Comparison of ENCODE assay signal across 9 mouse cellular contexts in genomic region chr11:3474480-3475115, GRCm38 (mm10). TPM values are rescaled to one million over a fixed set of nuclear protein-coding genes. Genes with fewer than 3 reads are reported as not detected.
DNase-seq lines count a peak whose midpoint lies in the region; ATAC-seq and TF ChIP-seq lines count a peak whose summit lies in the region.
"Had no signal": no experiment of that assay in that cellular context is flagged by ENCODE, and none has a peak within 500 bp of the region (broad histone marks: within the 10 kb centered on the region; RNA-seq: fewer than 3 reads in every experiment).

No protein-coding gene starts in this region.

- no peak overlapping the region for H3K9ac ChIP-seq in forebrain, postnatal 0 days
- H3K9ac ChIP-seq in forebrain, embryonic 12.5 days: no peak overlapping the region
- no peak overlapping the region for H3K9ac ChIP-seq in midbrain, embryonic 14.5 days (replicated peaks; ENCODE audit: low read length)
- H3K9ac ChIP-seq: midbrain, embryonic 15.5 days had no signal

- peak; percentile 49 for TF ChIP-seq CTCF in forebrain, postnatal 0 days (IDR thresholded peaks at IDR 0.05; ENCODE audit: low read depth)
- TF ChIP-seq CTCF in spleen, adult 2 months (IDR thresholded peaks at IDR 0.05; ENCODE audit: extremely low read depth, insufficient read depth, insufficient read length, insufficient replicate concordance): peak; percentile 27; the same call in 1 of the 2 replicates
- peak; percentile 38; the same call in 1 of the 2 replicates for TF ChIP-seq CTCF in brain, embryonic 14.5 days (IDR thresholded peaks at IDR 0.05; ENCODE audit: borderline replicate concordance, extremely low read depth, insufficient read depth, insufficient read length)
- TF ChIP-seq CTCF in small intestine, adult 2 months (IDR thresholded peaks at IDR 0.05; ENCODE audit: extremely low read depth, insufficient read length, insufficient replicate concordance, low read depth, low read length): peak; percentile 84; the same call in 1 of the 2 replicates

- no peaks in the 10 kb centered on the region for H3K27me3 ChIP-seq in forebrain, postnatal 0 days (ENCODE audit: insufficient read depth, low read length)
- H3K27me3 ChIP-seq in forebrain, embryonic 12.5 days: no peaks in the 10 kb centered on the region
- no peaks in the 10 kb centered on the region for H3K27me3 ChIP-seq in spleen, adult 2 months (ENCODE audit: control insufficient read depth, insufficient read depth, low read length)
- no peaks in the 10 kb centered on the region for H3K27me3 ChIP-seq in small intestine, adult 2 months (ENCODE audit: control insufficient read depth, insufficient read depth, low read length)
- H3K27me3 ChIP-seq in midbrain, embryonic 14.5 days (ENCODE audit: control insufficient read depth, insufficient read depth, low read length): no peaks in the 10 kb centered on the region
- H3K27me3 ChIP-seq: midbrain, embryonic 15.5 days had no signal

- H3K4me1 ChIP-seq in forebrain, postnatal 0 days (ENCODE audit: insufficient read depth): no peaks in the 10 kb centered on the region
- no peaks in the 10 kb centered on the region for H3K4me1 ChIP-seq in forebrain, embryonic 12.5 days
- no peaks in the 10 kb centered on the region for H3K4me1 ChIP-seq in spleen, adult 2 months (ENCODE audit: control insufficient read depth, insufficient read depth, insufficient read length)
- H3K4me1 ChIP-seq in small intestine, adult 2 months (ENCODE audit: control insufficient read depth, insufficient read depth, insufficient read length, low read length): peaks cover 11% of the 10 kb centered on the region; the same call in 1 of the 2 replicates
- no peaks in the 10 kb centered on the region for H3K4me1 ChIP-seq in midbrain, embryonic 14.5 days (ENCODE audit: control insufficient read depth, insufficient read depth, low read length)
- H3K4me1 ChIP-seq: midbrain, embryonic 15.5 days had no signal

- no peak overlapping the region for H3K4me3 ChIP-seq in forebrain, postnatal 0 days (ENCODE audit: low read depth, low read length)
- H3K4me3 ChIP-seq in forebrain, embryonic 12.5 days (replicated peaks): no peak overlapping the region
- H3K4me3 ChIP-seq in spleen, adult 2 months (ENCODE audit: extremely low read depth, insufficient read depth, insufficient read length): no peak overlapping the region
- no peak overlapping the region for H3K4me3 ChIP-seq in small intestine, adult 2 months (ENCODE audit: low read depth, low read length)
- H3K4me3 ChIP-seq in midbrain, embryonic 14.5 days (replicated peaks; ENCODE audit: low read depth, low read length): no peak overlapping the region
- H3K4me3 ChIP-seq: midbrain, embryonic 15.5 days had no signal

- TF ChIP-seq POLR2A in spleen, adult 2 months (IDR thresholded peaks at IDR 0.05; ENCODE audit: low read depth, low read length): no peak
- TF ChIP-seq POLR2A in brain, embryonic 14.5 days (IDR thresholded peaks at IDR 0.05; ENCODE audit: borderline replicate concordance, extremely low read depth, insufficient read depth, insufficient read length, poor library complexity, severe bottlenecking): no peak
- no peak for TF ChIP-seq POLR2A in small intestine, adult 2 months (IDR thresholded peaks at IDR 0.05; ENCODE audit: low read depth, low read length)

- no peak for DNase-seq in forebrain, postnatal 0 days
- DNase-seq in spleen, adult 2 months (ENCODE audit: low read depth in 1 of 2, low spot score in 2 of 2): no peak
- DNase-seq in spleen, postnatal 14 days (ENCODE audit: low spot score in 2 of 2): no peak
- no peak for DNase-seq in brain, embryonic 14.5 days (ENCODE audit: low read depth)
- no peak for DNase-seq in midbrain, embryonic 14.5 days
- DNase-seq in frontal cortex, postnatal 36 days (ENCODE audit: low spot score in 2 of 2): no peak

- H3K27ac ChIP-seq in forebrain, postnatal 0 days (ENCODE audit: low read depth, low read length): no peak overlapping the region
- H3K27ac ChIP-seq in forebrain, embryonic 12.5 days: no peak overlapping the region
- no peak overlapping the region for H3K27ac ChIP-seq in spleen, adult 2 months (ENCODE audit: insufficient read depth, low read length)
- H3K27ac ChIP-seq in small intestine, adult 2 months (ENCODE audit: insufficient read depth, low read depth, low read length): no peak overlapping the region
- no peak overlapping the region for H3K27ac ChIP-seq in midbrain, embryonic 14.5 days (replicated peaks; ENCODE audit: low read depth, low read length)
- H3K27ac ChIP-seq: midbrain, embryonic 15.5 days had no signal

- ATAC-seq in forebrain, postnatal 0 days: no peak
- no peak for ATAC-seq in forebrain, embryonic 12.5 days (ENCODE audit: low FRiP score)
- ATAC-seq in midbrain, embryonic 14.5 days (ENCODE audit: low FRiP score, low TSS enrichment): no peak
- ATAC-seq: midbrain, embryonic 15.5 days had no signal

- no peak overlapping the region for H3K4me2 ChIP-seq in forebrain, postnatal 0 days (ENCODE audit: low read depth)
- H3K4me2 ChIP-seq in forebrain, embryonic 12.5 days: no peak overlapping the region
- H3K4me2 ChIP-seq in midbrain, embryonic 14.5 days (ENCODE audit: low read length): no peak overlapping the region
- H3K4me2 ChIP-seq: midbrain, embryonic 15.5 days had no signal

- no peaks in the 10 kb centered on the region for H3K36me3 ChIP-seq in forebrain, postnatal 0 days (ENCODE audit: insufficient read depth)
- H3K36me3 ChIP-seq in forebrain, embryonic 12.5 days (replicated peaks): no peaks in the 10 kb centered on the region
- no peaks in the 10 kb centered on the region for H3K36me3 ChIP-seq in spleen, adult 2 months (ENCODE audit: control insufficient read depth, insufficient read depth, low read length)
- no peaks in the 10 kb centered on the region for H3K36me3 ChIP-seq in small intestine, adult 2 months (ENCODE audit: control insufficient read depth, insufficient read depth, low read length)
- H3K36me3 ChIP-seq in midbrain, embryonic 14.5 days (ENCODE audit: control insufficient read depth, insufficient read depth, low read length): no peaks in the 10 kb centered on the region
- H3K36me3 ChIP-seq: midbrain, embryonic 15.5 days had no signal

- H3K9me3 ChIP-seq in forebrain, postnatal 0 days (ENCODE audit: low read length): no peaks in the 10 kb centered on the region
- H3K9me3 ChIP-seq in forebrain, embryonic 12.5 days: no peaks in the 10 kb centered on the region
- no peaks in the 10 kb centered on the region for H3K9me3 ChIP-seq in midbrain, embryonic 14.5 days (ENCODE audit: control insufficient read depth, low read length)
- H3K9me3 ChIP-seq: midbrain, embryonic 15.5 days had no signal

- WGBS in forebrain, postnatal 0 days: 90% methylated on average over 7 of the region's 7 CpGs
- WGBS in forebrain, embryonic 12.5 days: 88% methylated on average over 7 of the region's 7 CpGs
- WGBS in spleen, adult 2 months: 37% methylated on average over 7 of the region's 7 CpGs
- WGBS in small intestine, adult 2 months: 82% methylated on average over 7 of the region's 7 CpGs
- WGBS in midbrain, embryonic 14.5 days: 93% methylated on average over 7 of the region's 7 CpGs

RNA-seq across cellular contexts. Expression of gene Pla2g3, which starts 13.5 kb away (rescaled TPM):
- 21.3 and 26.2 TPM in 2 replicates for total RNA-seq in forebrain, postnatal 0 days (2014; rRNA removed)
- polyA plus RNA-seq in forebrain, postnatal 0 days (2015; fragmentation: Nextera tagmentation; extraction: Ambion mirVana): 9.4 and 11.9 TPM in 2 replicates
- 0.59 and 0.64 TPM in 2 replicates for polyA plus RNA-seq in forebrain, embryonic 12.5 days (2016; fragmentation: Nextera tagmentation; extraction: Ambion mirVana)
- 0.15 and 0.30 TPM in 2 replicates for polyA plus RNA-seq in spleen, adult 2 months (2012; rRNA removed)
- 1.2 and 1.3 TPM in 2 replicates for polyA plus RNA-seq in brain, embryonic 14.5 days (2012; rRNA removed)
- 0.18 and 0.48 TPM in 2 replicates for polyA plus RNA-seq in small intestine, adult 2 months (2012; rRNA removed)
- polyA plus RNA-seq in midbrain, embryonic 14.5 days (2014; fragmentation: Nextera tagmentation; extraction: Ambion mirVana): 0.59 and 0.72 TPM in 2 replicates

RNA-seq across cellular contexts. Expression of gene Rnf185, which starts 22.4 kb away (rescaled TPM):
- 35.9 and 38.8 TPM in 2 replicates for total RNA-seq in forebrain, postnatal 0 days (2014; rRNA removed)
- 36.3 and 36.9 TPM in 2 replicates for polyA plus RNA-seq in forebrain, postnatal 0 days (2015; fragmentation: Nextera tagmentation; extraction: Ambion mirVana)
- polyA plus RNA-seq in forebrain, embryonic 12.5 days (2016; fragmentation: Nextera tagmentation; extraction: Ambion mirVana): 42.4 and 43.2 TPM in 2 replicates
- 12.8 and 13.1 TPM in 2 replicates for polyA plus RNA-seq in spleen, adult 2 months (2012; rRNA removed)
- polyA plus RNA-seq in brain, embryonic 14.5 days (2012; rRNA removed): 46.9 and 47.0 TPM in 2 replicates
- polyA plus RNA-seq in small intestine, adult 2 months (2012; rRNA removed): 13.5 and 29.8 TPM in 2 replicates
- polyA plus RNA-seq in midbrain, embryonic 14.5 days (2014; fragmentation: Nextera tagmentation; extraction: Ambion mirVana): 40.3 and 55.3 TPM in 2 replicates

RNA-seq across cellular contexts. Expression of gene Inpp5j, which starts 30.0 kb away (rescaled TPM):
- total RNA-seq in forebrain, postnatal 0 days (2014; rRNA removed): 3.5 and 6.5 TPM in 2 replicates
- polyA plus RNA-seq in forebrain, postnatal 0 days (2015; fragmentation: Nextera tagmentation; extraction: Ambion mirVana): 6.6 and 9.7 TPM in 2 replicates
- 0.49 and 0.52 TPM in 2 replicates for polyA plus RNA-seq in forebrain, embryonic 12.5 days (2016; fragmentation: Nextera tagmentation; extraction: Ambion mirVana)
- polyA plus RNA-seq in spleen, adult 2 months (2012; rRNA removed): 1.1 and 1.9 TPM in 2 replicates
- polyA plus RNA-seq in brain, embryonic 14.5 days (2012; rRNA removed): 2.2 and 4.1 TPM in 2 replicates
- polyA plus RNA-seq in small intestine, adult 2 months (2012; rRNA removed): 12.9 and 22.5 TPM in 2 replicates
- polyA plus RNA-seq in midbrain, embryonic 14.5 days (2014; fragmentation: Nextera tagmentation; extraction: Ambion mirVana): 3.2 and 4.7 TPM in 2 replicates

RNA-seq across cellular contexts. Expression of gene Selenom, which starts 39.9 kb away (rescaled TPM):
- 119 and 172 TPM in 2 replicates for total RNA-seq in forebrain, postnatal 0 days (2014; rRNA removed)
- 224 and 227 TPM in 2 replicates for polyA plus RNA-seq in forebrain, postnatal 0 days (2015; fragmentation: Nextera tagmentation; extraction: Ambion mirVana)
- 49.7 and 51.0 TPM in 2 replicates for polyA plus RNA-seq in forebrain, embryonic 12.5 days (2016; fragmentation: Nextera tagmentation; extraction: Ambion mirVana)
- 36.7 and 50.7 TPM in 2 replicates for polyA plus RNA-seq in spleen, adult 2 months (2012; rRNA removed)
- 57.4 and 65.9 TPM in 2 replicates for polyA plus RNA-seq in brain, embryonic 14.5 days (2012; rRNA removed)
- polyA plus RNA-seq in small intestine, adult 2 months (2012; rRNA removed): 107 and 174 TPM in 2 replicates
- polyA plus RNA-seq in midbrain, embryonic 14.5 days (2014; fragmentation: Nextera tagmentation; extraction: Ambion mirVana): 48.5 and 76.5 TPM in 2 replicates

Comparison
In these comparisons a context has a peak if more than half of its experiments do, and no peak if none do; other contexts are left out.
1. CTCF ChIP-seq: peak in every context shown above with its lines; median percentile 84 in small intestine, adult 2 months; 49 in forebrain, postnatal 0 days; 38 in brain, embryonic 14.5 days; 27 in spleen, adult 2 months.